8 mouse cellular contexts compared by ENCODE assay signal in genomic region chr12:8379795-8380521, GRCm38 (mm10).
DNase-seq lines count a peak whose midpoint lies in the region; ATAC-seq and TF ChIP-seq lines count a peak whose summit lies in the region.
"Had no signal": no experiment of that assay in that cellular context is flagged by ENCODE, and none has a peak within 500 bp of the region (broad histone marks: within the 10 kb centered on the region; RNA-seq: fewer than 3 reads in every experiment).

No protein-coding gene starts in this region.

- no peak overlapping the region for H3K9ac ChIP-seq in liver, postnatal 0 days (replicated peaks)

- intact Hi-C loops in heart, postnatal 25 days (cut with DNase I): loop anchor here (2.0 kb wide), 2 partner anchors 21 to 63 kb away; no protein-coding TSS in a partner anchor

- no peak overlapping the region for H3K27ac ChIP-seq in liver, postnatal 0 days (ENCODE audit: low read depth)

- TF ChIP-seq CTCF in liver, postnatal 0 days (IDR thresholded peaks at IDR 0.05; ENCODE audit: low read depth): no peak

- no peaks in the 10 kb centered on the region for H3K4me1 ChIP-seq in liver, postnatal 0 days (ENCODE audit: insufficient read depth)

- H3K4me3 ChIP-seq in liver, postnatal 0 days (ENCODE audit: low read depth, low read length): no peak overlapping the region
- H3K4me3 ChIP-seq: megakaryocyte, embryonic 14.5 days had no signal

- no peak overlapping the region for H3K4me2 ChIP-seq in liver, postnatal 0 days (ENCODE audit: low read depth, low read length)

- H3K27me3 ChIP-seq in liver, postnatal 0 days (ENCODE audit: insufficient read depth, low read length): no peaks in the 10 kb centered on the region

- 55% methylated on average over 8 of the region's 8 CpGs for WGBS in liver, postnatal 0 days (ENCODE audit: insufficient replicate concordance)

- peak; percentile 96 to 98 for DNase-seq in adrenal gland, adult (ENCODE audit: inconsistent age in 2 of 2, low spot score in 1 of 2)
- peak; percentile 76 for DNase-seq in heart, postnatal 25 days (ENCODE audit: low spot score)
- DNase-seq in liver, postnatal 0 days: peak; percentile 40
- peak; percentile 64 to 69 for DNase-seq in urinary bladder, postnatal 4 days (ENCODE audit: low spot score in 2 of 2)
- no peak for DNase-seq in embryo, embryonic 10.5 days (ENCODE audit: low spot score)

- no peaks in the 10 kb centered on the region for H3K9me3 ChIP-seq in liver, postnatal 0 days (ENCODE audit: low read length)
- H3K9me3 ChIP-seq: megakaryocyte, embryonic 14.5 days had no signal

- 0 out of 2 replicates have a peak, but pooled peaks have one; percentile 36 for ATAC-seq in common myeloid progenitor, adult 5-6 weeks (replicated peaks; ENCODE audit: low read depth, poor library complexity, severe bottlenecking)
- ATAC-seq in liver, postnatal 0 days: peak; percentile 56; the same call in 1 of the 2 replicates
- ATAC-seq in activated CD4-positive, CD25-positive, alpha-beta regulatory T cell, adult 4 months: no peak

- H3K36me3 ChIP-seq in liver, postnatal 0 days (replicated peaks; ENCODE audit: insufficient read depth, low read length): no peaks in the 10 kb centered on the region

- no peak for TF ChIP-seq EP300 in liver, postnatal 0 days (IDR thresholded peaks at IDR 0.05; ENCODE audit: low read depth)
